ENCODE assay signal across 10 mouse cellular contexts in genomic region chr7:117472781-117473743, GRCm38 (mm10).
DNase-seq lines count a peak whose midpoint lies in the region; ATAC-seq lines count a peak whose summit lies in the region.
"Had no signal": no experiment of that assay in that cellular context is flagged by ENCODE, and none has a peak within 500 bp of the region (broad histone marks: within the 10 kb centered on the region; RNA-seq: fewer than 3 reads in every experiment).

No protein-coding gene starts in this region.

- no peaks in the 10 kb centered on the region for H3K9me3 ChIP-seq in kidney, embryonic 15.5 days (replicated peaks)
- H3K9me3 ChIP-seq in embryonic facial prominence, embryonic 10.5 days, result no peaks in the 10 kb centered on the region
- no peaks in the 10 kb centered on the region for H3K9me3 ChIP-seq in forebrain, embryonic 13.5 days (replicated peaks)
- no peaks in the 10 kb centered on the region for H3K9me3 ChIP-seq in midbrain, embryonic 13.5 days
- H3K9me3 ChIP-seq: liver, embryonic 15.5 days had no signal

- 0 out of 2 replicates have a peak overlapping the region, but pooled peaks have one; percentile 24 for H3K4me2 ChIP-seq in kidney, embryonic 15.5 days
- H3K4me2 ChIP-seq in forebrain, embryonic 13.5 days, result peak overlapping the region; percentile 23
- no peak overlapping the region for H3K4me2 ChIP-seq in midbrain, embryonic 13.5 days (replicated peaks)
- H3K4me2 ChIP-seq: liver, embryonic 15.5 days had no signal

- no peak overlapping the region for H3K4me3 ChIP-seq in kidney, embryonic 15.5 days (replicated peaks)
- H3K4me3 ChIP-seq in embryonic facial prominence, embryonic 10.5 days, result no peak overlapping the region
- H3K4me3 ChIP-seq in forebrain, embryonic 13.5 days, result no peak overlapping the region
- H3K4me3 ChIP-seq in midbrain, embryonic 13.5 days (replicated peaks), result no peak overlapping the region
- H3K4me3 ChIP-seq: liver, embryonic 15.5 days had no signal

- DNase-seq in kidney, postnatal 14 days, result no peak
- no peak for DNase-seq in embryonic facial prominence, embryonic 10.5 days (ENCODE audit: low spot score)
- no peak for DNase-seq in gastrocnemius, postnatal 10 days
- DNase-seq in urinary bladder, postnatal 36 days (ENCODE audit: low spot score in 2 of 2), result no peak
- DNase-seq in urinary bladder, postnatal 25 days (ENCODE audit: low spot score), result no peak
- DNase-seq: heart, postnatal 36 days had no signal

- WGBS in kidney, embryonic 15.5 days, result 42% methylated on average over 19 of the region's 19 CpGs
- WGBS in embryonic facial prominence, embryonic 10.5 days, result 44% methylated on average over 19 of the region's 19 CpGs
- WGBS in forebrain, embryonic 13.5 days, result 12% methylated on average over 19 of the region's 19 CpGs
- 24% methylated on average over 19 of the region's 19 CpGs for WGBS in midbrain, embryonic 13.5 days

- H3K27ac ChIP-seq in kidney, embryonic 15.5 days, result peak overlapping the region; percentile 60
- H3K27ac ChIP-seq in embryonic facial prominence, embryonic 10.5 days (replicated peaks), result peak overlapping the region; percentile 54; the same call in 1 of the 2 replicates
- H3K27ac ChIP-seq in forebrain, embryonic 13.5 days, result peak overlapping the region; percentile 84
- H3K27ac ChIP-seq in midbrain, embryonic 13.5 days, result peak overlapping the region; percentile 49
- H3K27ac ChIP-seq: liver, embryonic 15.5 days had no signal

- no peaks in the 10 kb centered on the region for H3K27me3 ChIP-seq in kidney, embryonic 15.5 days
- H3K27me3 ChIP-seq in embryonic facial prominence, embryonic 10.5 days (replicated peaks; ENCODE audit: low read depth, poor library complexity, severe bottlenecking), result 0 out of 2 replicates have a peak, but pooled peaks cover 7% of the 10 kb centered on the region
- H3K27me3 ChIP-seq in forebrain, embryonic 13.5 days, result no peaks in the 10 kb centered on the region
- 0 out of 2 replicates have a peak, but pooled peaks cover 2% of the 10 kb centered on the region for H3K27me3 ChIP-seq in midbrain, embryonic 13.5 days
- H3K27me3 ChIP-seq: liver, embryonic 15.5 days had no signal

- peak; percentile 52 for ATAC-seq in kidney, embryonic 15.5 days (replicated peaks; ENCODE audit: low FRiP score)
- peak; percentile 85 for ATAC-seq in forebrain, embryonic 13.5 days
- ATAC-seq in midbrain, embryonic 13.5 days, result peak; percentile 59

- H3K36me3 ChIP-seq in kidney, embryonic 15.5 days, result no peaks in the 10 kb centered on the region
- H3K36me3 ChIP-seq in embryonic facial prominence, embryonic 10.5 days (replicated peaks), result no peaks in the 10 kb centered on the region
- H3K36me3 ChIP-seq in forebrain, embryonic 13.5 days (ENCODE audit: poor library complexity, severe bottlenecking), result no peaks in the 10 kb centered on the region
- H3K36me3 ChIP-seq in midbrain, embryonic 13.5 days, result no peaks in the 10 kb centered on the region
- H3K36me3 ChIP-seq: liver, embryonic 15.5 days had no signal

- H3K4me1 ChIP-seq in kidney, embryonic 15.5 days, result peaks cover 51% of the 10 kb centered on the region
- peaks cover 51% of the 10 kb centered on the region for H3K4me1 ChIP-seq in embryonic facial prominence, embryonic 10.5 days
- peaks cover 49% of the 10 kb centered on the region for H3K4me1 ChIP-seq in forebrain, embryonic 13.5 days
- H3K4me1 ChIP-seq in midbrain, embryonic 13.5 days (replicated peaks), result peaks cover 34% of the 10 kb centered on the region
- H3K4me1 ChIP-seq: liver, embryonic 15.5 days had no signal

- no peak overlapping the region for H3K9ac ChIP-seq in kidney, embryonic 15.5 days
- no peak overlapping the region for H3K9ac ChIP-seq in forebrain, embryonic 13.5 days
- H3K9ac ChIP-seq in midbrain, embryonic 13.5 days (replicated peaks), result no peak overlapping the region
- H3K9ac ChIP-seq: liver, embryonic 15.5 days had no signal
